Mouse (Mus musculus): ENCODE measurements around the gene Ryr1. TPM values are rescaled to one million over a fixed set of nuclear protein-coding genes. Genes with fewer than 3 reads are reported as not detected.
A peak's percentile ranks its signal among the peaks of the same experiment; 100 is the strongest.

Ryr1 gene
- polyA plus RNA-seq, 1 experiment from 2014 or later, result 0.09 TPM

GRCm38 (mm10) chr7:29037261-29037660 is 87.7 kb downstream of the Ryr1 start:
- no peak for DNase-seq
- no peak overlapping the region for H3K4me3 ChIP-seq (ENCODE audit: low read depth, low read length)
- H3K4me1 ChIP-seq (ENCODE audit: insufficient read depth), result peaks cover 10% of the 10 kb centered on the region
- no peak overlapping the region for H3K9ac ChIP-seq (replicated peaks)
- peak; percentile 40 for TF ChIP-seq CTCF (IDR thresholded peaks at IDR 0.05; ENCODE audit: low read depth)
- TF ChIP-seq EP300 (IDR thresholded peaks at IDR 0.05; ENCODE audit: low read depth), result no peak
- H3K4me2 ChIP-seq (ENCODE audit: low read depth, low read length), result no peak overlapping the region
- H3K9me3 ChIP-seq (ENCODE audit: low read length), result no peaks in the 10 kb centered on the region
- H3K27me3 ChIP-seq (ENCODE audit: insufficient read depth, low read length), result no peaks in the 10 kb centered on the region
- H3K36me3 ChIP-seq (replicated peaks; ENCODE audit: insufficient read depth, low read length), result no peaks in the 10 kb centered on the region
- 83% methylated on average over 6 of the region's 6 CpGs for WGBS (ENCODE audit: insufficient replicate concordance)
- no peak for ATAC-seq
- no peak overlapping the region for H3K27ac ChIP-seq (ENCODE audit: low read depth)

- peak; percentile 70 for TF ChIP-seq CTCF (IDR thresholded peaks at IDR 0.05; ENCODE audit: low read depth)
- TF ChIP-seq EP300 (IDR thresholded peaks at IDR 0.05; ENCODE audit: low read depth), result no peak
- Histone ChIP-seq H3K27me3 (ENCODE audit: insufficient read depth, low read length) (no peaks in the 10 kb centered on the region), H3K4me3 (ENCODE audit: low read depth, low read length) (no peak overlapping the region), H3K36me3 (replicated peaks; ENCODE audit: insufficient read depth, low read length) (no peaks in the 10 kb centered on the region), H3K9me3 (ENCODE audit: low read length) (no peaks in the 10 kb centered on the region), H3K9ac (replicated peaks) (no peak overlapping the region), H3K4me1 (ENCODE audit: insufficient read depth) (peaks cover 10% of the 10 kb centered on the region; the same call in 1 of the 2 replicates), H3K4me2 (ENCODE audit: low read depth, low read length) (no peak overlapping the region), H3K27ac (ENCODE audit: low read depth) (no peak overlapping the region)
- ATAC-seq, result no peak
- WGBS (ENCODE audit: insufficient replicate concordance), result 81% methylated on average over 5 of the region's 5 CpGs
- DNase-seq, result no peak
Observed at GRCm38 (mm10) chr7:29032685-29033084, 92.3 kb downstream of the Ryr1 start.

GRCm38 (mm10) chr7:29031641-29032040 is 93.3 kb downstream of the Ryr1 start:
- Histone ChIP-seq H3K4me3 (ENCODE audit: low read depth, low read length) (no peak overlapping the region), H3K36me3 (replicated peaks; ENCODE audit: insufficient read depth, low read length) (no peaks in the 10 kb centered on the region), H3K4me1 (ENCODE audit: insufficient read depth) (peaks cover 10% of the 10 kb centered on the region; the same call in 1 of the 2 replicates), H3K27me3 (ENCODE audit: insufficient read depth, low read length) (no peaks in the 10 kb centered on the region), H3K27ac (ENCODE audit: low read depth) (no peak overlapping the region), H3K9me3 (ENCODE audit: low read length) (no peaks in the 10 kb centered on the region), H3K9ac (replicated peaks) (no peak overlapping the region), H3K4me2 (ENCODE audit: low read depth, low read length) (no peak overlapping the region)
- DNase-seq (no peak), ATAC-seq (no peak)
- WGBS (ENCODE audit: insufficient replicate concordance), result 55% methylated on average over 10 of the region's 10 CpGs
- TF ChIP-seq CTCF (IDR thresholded peaks at IDR 0.05; ENCODE audit: low read depth) (no peak), EP300 (IDR thresholded peaks at IDR 0.05; ENCODE audit: low read depth) (no peak)

- H3K27me3 ChIP-seq (ENCODE audit: insufficient read depth, low read length), result no peaks in the 10 kb centered on the region
- TF ChIP-seq EP300 (IDR thresholded peaks at IDR 0.05; ENCODE audit: low read depth), result peak; percentile 97
- no peak for TF ChIP-seq CTCF (IDR thresholded peaks at IDR 0.05; ENCODE audit: low read depth)
- H3K27ac ChIP-seq (ENCODE audit: low read depth), result peak overlapping the region; percentile 59
- H3K9me3 ChIP-seq (ENCODE audit: low read length), result no peaks in the 10 kb centered on the region
- ATAC-seq (peak; percentile 98), DNase-seq (peak; percentile 40)
- H3K4me2 ChIP-seq (ENCODE audit: low read depth, low read length), result no peak overlapping the region
- WGBS (ENCODE audit: insufficient replicate concordance), result 62% methylated on average over 14 of the region's 14 CpGs
- no peaks in the 10 kb centered on the region for H3K36me3 ChIP-seq (replicated peaks; ENCODE audit: insufficient read depth, low read length)
- H3K9ac ChIP-seq (replicated peaks), result no peak overlapping the region
- H3K4me1 ChIP-seq (ENCODE audit: insufficient read depth), result peaks cover 13% of the 10 kb centered on the region
- H3K4me3 ChIP-seq (ENCODE audit: low read depth, low read length), result no peak overlapping the region
Observed at GRCm38 (mm10) chr7:29029690-29030656, 95.0 kb downstream of the Ryr1 start.

GRCm38 (mm10) chr7:29028761-29029160 is 96.2 kb downstream of the Ryr1 start:
- Histone ChIP-seq H3K9ac (replicated peaks) (no peak overlapping the region), H3K4me3 (ENCODE audit: low read depth, low read length) (no peak overlapping the region), H3K9me3 (ENCODE audit: low read length) (no peaks in the 10 kb centered on the region), H3K4me2 (ENCODE audit: low read depth, low read length) (no peak overlapping the region), H3K36me3 (replicated peaks; ENCODE audit: insufficient read depth, low read length) (no peaks in the 10 kb centered on the region), H3K4me1 (ENCODE audit: insufficient read depth) (peaks cover 13% of the 10 kb centered on the region), H3K27ac (ENCODE audit: low read depth) (no peak overlapping the region), H3K27me3 (ENCODE audit: insufficient read depth, low read length) (no peaks in the 10 kb centered on the region)
- TF ChIP-seq CTCF (IDR thresholded peaks at IDR 0.05; ENCODE audit: low read depth) (no peak), EP300 (IDR thresholded peaks at IDR 0.05; ENCODE audit: low read depth) (no peak)
- 89% methylated on average over 6 of the region's 6 CpGs for WGBS (ENCODE audit: insufficient replicate concordance)
- DNase-seq, result no peak
- no peak for ATAC-seq

GRCm38 (mm10) chr7:29026811-29027210 is 98.2 kb downstream of the Ryr1 start:
- no peak overlapping the region for H3K4me2 ChIP-seq (ENCODE audit: low read depth, low read length)
- 82% methylated on average over 4 of the region's 4 CpGs for WGBS (ENCODE audit: insufficient replicate concordance)
- TF ChIP-seq CTCF (IDR thresholded peaks at IDR 0.05; ENCODE audit: low read depth) (no peak), EP300 (IDR thresholded peaks at IDR 0.05; ENCODE audit: low read depth) (no peak)
- ATAC-seq (no peak), DNase-seq (no peak)
- H3K9ac ChIP-seq (replicated peaks), result no peak overlapping the region
- H3K9me3 ChIP-seq (ENCODE audit: low read length), result no peaks in the 10 kb centered on the region
- H3K4me1 ChIP-seq (ENCODE audit: insufficient read depth), result peaks cover 13% of the 10 kb centered on the region
- H3K36me3 ChIP-seq (replicated peaks; ENCODE audit: insufficient read depth, low read length), result no peaks in the 10 kb centered on the region
- no peak overlapping the region for H3K27ac ChIP-seq (ENCODE audit: low read depth)
- no peak overlapping the region for H3K4me3 ChIP-seq (ENCODE audit: low read depth, low read length)
- no peaks in the 10 kb centered on the region for H3K27me3 ChIP-seq (ENCODE audit: insufficient read depth, low read length)
